Mouse (Mus musculus): ENCODE measurements at regions not wholly inside any gene's neighbourhood (a gene's known extent, or its start where the extent isn't known, plus 50 kb on each side); places are given as distances from the start of the nearest gene placed in this dataset.

DNA sequence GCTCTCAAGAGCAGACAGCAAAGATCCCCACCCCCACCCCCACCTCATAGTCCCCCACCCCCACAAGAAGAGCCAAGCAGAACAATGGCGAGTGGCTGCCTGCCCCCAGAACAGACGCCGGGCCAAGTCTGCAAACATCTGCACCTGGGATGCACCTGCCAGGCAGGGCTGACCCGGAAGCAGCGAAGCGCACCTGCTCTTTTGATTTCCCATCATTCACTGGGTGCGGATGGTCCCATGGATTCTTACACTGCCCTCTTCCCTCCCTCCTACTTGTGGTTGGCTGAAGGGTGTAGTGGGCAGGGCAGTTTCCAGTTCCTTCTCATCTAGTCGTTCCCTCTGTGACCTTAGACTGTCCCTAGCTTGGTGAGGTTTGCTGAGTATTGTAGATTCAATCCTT is 277.7 kb upstream of the Prox1 start:
- TF ChIP-seq POLR2A (IDR thresholded peaks at IDR 0.05; ENCODE audit: insufficient read depth, low read length) = no peak
- TF ChIP-seq CTCF (IDR thresholded peaks at IDR 0.05; ENCODE audit: low read depth, low read length) = no peak

Data from ES-Bruce4 (cell line).